Mouse (Mus musculus) CH12.LX (cell line): ENCODE data around the gene Pafah1b2.

ENCODE experiments used
- GABPA ChIP-seq: IDR thresholded peaks from 2 replicates; pipeline ENCODE4 v1.6.1; 2012; ENCODE audit warnings: low read depth, low read length, improper control_type of control experiment, inconsistent platforms; ENCODE audit not compliant: insufficient replicate concordance
- MAFK ChIP-seq: IDR thresholded peaks from 2 replicates; pipeline ENCODE4 v1.6.1; 2011; ENCODE audit warnings: low read length, improper control_type of control experiment; ENCODE audit not compliant: insufficient replicate concordance
- POLR2A ChIP-seq: IDR thresholded peaks from 2 replicates; pipeline ENCODE4 v1.6.1; 2011; ENCODE audit warnings: low read depth, mild to moderate bottlenecking, improper control_type of control experiment, low read length

DNA sequence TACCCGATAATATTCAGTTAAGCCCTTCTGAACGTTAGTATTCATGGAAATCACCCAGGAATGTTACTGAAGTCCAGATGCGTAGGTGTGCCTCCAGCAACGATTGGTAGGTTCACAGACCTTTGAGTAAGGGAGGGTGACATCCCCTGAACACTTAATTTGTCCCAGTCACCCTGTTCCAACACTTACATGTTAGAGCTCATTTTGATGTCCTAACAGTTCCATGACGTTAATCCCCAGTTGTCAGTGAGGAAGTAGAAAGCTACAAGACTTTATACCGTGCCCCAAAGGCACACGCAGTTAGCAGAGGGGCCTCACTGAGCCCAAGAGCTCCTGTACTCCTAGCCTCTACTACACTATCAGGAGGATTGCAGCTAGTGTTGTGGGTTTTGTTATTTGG lies 37.0 kb upstream of the Pafah1b2 start:
- TF ChIP-seq MAFK (no peak), POLR2A (no peak), GABPA (no peak)
